Mouse (Mus musculus): ENCODE measurements around the gene Pdgfa.

The Pdgfa gene

DNA sequence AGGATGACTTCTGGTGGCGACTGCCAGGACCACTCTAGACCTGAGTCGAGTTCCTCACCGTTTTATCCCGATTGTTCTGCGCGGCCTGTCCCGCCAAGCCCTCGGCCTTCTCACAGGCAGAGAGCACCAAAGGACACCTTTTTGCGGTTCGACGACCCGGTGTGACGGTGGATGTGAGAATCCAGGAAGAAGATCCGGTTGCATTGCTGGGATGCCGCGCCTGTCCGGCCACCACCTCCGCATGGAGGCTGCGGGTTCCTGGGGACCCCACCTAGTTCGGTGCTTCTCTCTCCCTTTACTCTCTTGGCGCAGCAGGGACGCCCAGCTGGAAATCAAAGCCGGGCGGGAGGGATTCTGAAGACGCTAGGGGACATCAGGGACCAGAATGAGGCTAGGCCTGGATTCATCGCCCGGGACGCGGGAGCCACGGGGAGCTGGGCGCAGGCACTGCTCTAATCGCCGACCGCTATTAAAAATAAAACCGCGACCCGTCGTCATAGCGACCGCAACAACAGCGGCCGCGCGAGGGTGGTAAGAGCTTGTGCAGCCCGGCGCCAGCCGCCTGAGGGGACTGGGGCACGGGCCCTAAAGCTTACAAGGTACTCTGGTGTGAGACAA lies at the start of gene Pdgfa:
Gene Pdgfa, minus strand, starts transcription at position 200 of the 618 bp plus-strand sequence.
- peak; percentile 69 for DNase-seq

DNA sequence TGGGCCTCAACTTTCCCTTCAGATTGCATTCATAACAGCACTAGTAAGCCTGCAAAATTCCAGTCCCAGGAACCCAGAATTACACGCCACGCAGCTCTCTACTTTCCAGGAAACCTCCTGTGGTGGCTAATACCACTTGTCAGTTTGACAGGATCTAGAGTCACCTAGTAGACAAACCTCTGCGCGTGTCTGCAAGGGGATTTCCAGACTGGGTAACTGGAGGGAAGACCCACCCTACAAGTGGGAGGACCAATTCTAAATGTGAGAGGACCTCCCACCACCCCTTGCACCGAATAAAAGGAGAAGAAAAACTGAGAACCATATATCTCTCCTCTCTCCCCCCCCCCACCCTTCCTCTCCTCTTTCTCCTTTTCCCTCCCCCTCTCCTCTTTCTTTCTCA lies 49.5 kb upstream of the Pdgfa start:
- no peak for DNase-seq

DNA sequence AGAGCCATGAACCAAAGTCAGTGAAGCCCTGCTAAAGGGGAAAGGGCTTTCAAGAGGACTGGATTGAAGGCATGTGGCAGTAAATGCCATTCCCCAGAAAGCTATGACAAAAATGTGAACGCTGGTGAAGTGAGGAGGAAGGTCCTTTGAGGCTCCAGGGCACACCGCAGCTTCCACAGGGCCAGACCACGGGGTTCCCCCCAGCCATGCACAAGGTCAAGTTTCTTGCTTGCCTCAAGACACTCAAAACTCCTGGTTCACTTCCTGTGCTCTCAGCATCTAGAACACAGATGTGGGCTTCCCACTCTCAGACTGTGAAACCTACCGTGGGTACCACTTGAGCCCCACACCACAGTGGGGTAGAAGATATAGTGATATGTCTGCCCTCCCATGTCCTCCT lies 46.4 kb upstream of the Pdgfa start:
- no peak for DNase-seq

GRCm38 (mm10) chr5:139042299-139042698 lies 45.1 kb upstream of the Pdgfa start:
- no peak for DNase-seq

DNA sequence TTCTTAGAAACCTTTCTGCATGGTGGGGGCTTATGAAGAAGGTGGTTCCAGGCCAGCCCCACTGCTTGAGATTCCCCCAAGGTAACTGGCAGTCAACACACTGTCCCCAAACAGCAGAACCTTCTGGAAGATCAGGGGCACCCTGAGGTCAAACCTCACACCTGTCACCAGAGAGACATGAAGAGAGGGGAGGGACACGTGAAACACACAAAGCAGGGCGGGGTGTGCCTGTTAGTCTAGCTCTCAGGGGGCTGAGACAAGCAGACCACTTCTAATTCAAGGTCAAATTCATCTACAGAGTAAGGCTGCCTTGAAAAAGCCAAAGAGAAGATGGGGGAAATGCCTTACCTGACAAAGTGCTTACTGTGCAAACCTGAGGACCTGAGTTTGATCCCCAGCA lies 38.0 kb upstream of the Pdgfa start:
- DNase-seq: no peak

GRCm38 (mm10) chr5:139034746-139035145 lies 37.6 kb upstream of the Pdgfa start:
- no peak for DNase-seq

DNA sequence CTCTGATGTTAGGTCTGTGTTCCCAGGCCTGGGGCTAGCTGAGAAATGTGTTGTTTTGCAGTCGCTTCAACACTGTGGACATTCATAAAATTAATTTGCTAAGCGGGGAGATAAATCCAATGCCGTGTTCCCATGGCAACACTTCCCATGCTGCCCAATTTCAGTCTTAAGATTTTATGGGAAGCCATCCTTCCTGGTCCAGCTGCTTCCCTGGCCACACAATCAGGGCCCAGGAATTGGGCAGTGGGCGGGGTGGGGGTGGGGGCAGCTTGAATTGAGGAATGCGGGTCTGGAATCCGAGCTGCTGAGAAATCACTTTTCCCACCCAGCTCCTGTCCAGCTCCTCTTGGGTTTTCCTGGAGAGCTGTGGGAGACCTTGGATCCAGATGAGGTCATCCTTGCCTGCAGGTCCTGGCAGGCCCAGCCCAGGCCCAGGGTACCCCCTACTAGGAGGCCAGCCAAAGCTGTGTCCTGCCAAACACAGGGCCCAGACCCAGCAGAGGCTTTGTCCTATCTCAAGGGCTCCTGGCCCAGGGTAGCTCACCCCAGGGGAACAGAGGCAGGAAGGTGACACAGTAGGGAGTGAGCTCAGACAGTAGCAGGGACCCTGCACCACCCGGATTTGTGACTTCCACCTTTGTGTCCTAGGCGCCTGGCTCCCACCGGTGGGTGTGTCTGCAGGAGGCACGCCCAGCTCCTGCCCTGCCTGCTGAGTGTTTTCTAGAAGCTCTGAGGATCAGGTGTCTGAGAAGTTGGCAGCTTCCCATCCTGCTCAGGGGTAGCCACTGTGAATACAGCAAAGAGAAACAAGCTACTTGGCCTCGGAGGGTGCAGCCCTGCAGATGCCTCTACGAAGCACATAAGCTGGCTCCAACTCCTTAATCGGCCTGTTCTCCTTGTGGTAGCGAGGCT lies 36.5 kb upstream of the Pdgfa start:
- DNase-seq: no peak

DNA sequence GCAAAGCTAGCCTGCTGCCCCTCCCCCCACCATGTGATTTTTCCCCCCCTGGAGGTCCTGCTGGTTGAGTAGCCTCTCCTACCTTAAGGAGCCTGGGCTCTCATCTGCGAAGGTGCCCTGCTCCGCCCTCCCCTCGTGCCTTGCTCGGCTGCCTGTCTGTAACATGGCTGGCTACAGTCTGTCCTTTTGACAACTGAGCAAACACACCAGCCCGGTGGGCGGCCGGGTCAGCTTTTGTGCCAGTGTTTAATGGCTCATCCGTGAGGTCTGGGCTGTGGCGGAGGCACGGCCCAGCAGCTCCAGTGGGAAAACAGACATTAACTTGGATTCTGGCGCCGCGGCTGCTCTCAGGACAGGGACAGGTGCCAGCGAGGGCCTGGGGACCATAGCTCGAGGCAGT lies 30.4 kb upstream of the Pdgfa start:
- DNase-seq: no peak

DNA sequence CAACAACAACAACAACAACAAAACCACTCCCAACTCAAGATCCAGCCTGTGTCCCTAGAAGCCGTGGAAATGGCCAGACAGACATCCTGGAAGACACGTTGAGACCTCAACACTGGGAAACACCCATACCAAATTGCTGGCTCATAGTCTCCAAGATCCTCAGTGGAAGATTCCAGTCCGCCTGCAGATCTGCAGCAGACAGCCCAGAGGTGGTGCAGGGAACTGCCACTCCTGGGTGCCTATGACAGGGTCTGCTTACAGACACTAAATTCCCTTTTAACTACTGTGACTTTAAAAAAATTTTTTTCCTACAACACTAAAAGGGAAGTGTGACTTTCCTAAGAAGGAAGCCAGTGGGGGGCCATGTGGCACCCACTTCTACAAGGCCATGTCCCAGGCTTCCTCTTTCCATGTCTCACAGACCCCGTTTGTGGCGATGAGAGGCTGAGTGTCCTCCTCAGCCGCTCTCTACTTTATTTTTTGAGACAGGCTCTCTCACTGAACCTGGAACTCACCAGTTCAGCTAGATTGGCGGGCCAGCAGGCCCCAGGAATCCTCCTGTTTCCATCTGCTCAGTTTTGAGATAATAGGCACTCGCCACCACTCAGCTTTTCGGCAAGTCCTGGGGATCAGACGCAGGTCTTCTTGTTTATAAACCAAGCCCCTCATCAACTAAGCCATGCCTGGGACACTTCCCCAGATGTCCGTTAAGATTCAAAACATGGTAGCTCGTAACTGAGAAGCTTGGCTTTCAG lies 27.4 kb upstream of the Pdgfa start:
- peak; percentile 81 for DNase-seq

DNA sequence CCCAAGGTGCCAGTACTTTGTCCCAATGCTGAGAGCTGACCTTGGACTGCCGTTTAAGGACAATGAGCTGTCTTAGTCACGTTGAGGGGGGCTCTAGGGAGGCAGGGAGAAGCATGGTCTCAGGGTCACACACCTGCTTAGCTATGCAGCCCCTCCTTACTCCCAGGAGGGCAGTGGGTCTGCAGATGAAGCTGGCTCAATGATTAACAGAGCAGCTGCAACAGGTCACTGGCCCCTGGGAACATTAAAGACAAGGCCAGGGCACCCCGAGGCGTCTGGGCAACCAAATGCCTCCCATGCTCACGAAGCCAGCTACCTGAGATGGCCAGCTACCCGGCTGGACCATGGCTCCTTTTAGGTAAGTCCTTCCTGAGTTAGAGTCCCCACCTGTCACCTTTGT lies 23.4 kb upstream of the Pdgfa start:
- DNase-seq: no peak

GRCm38 (mm10) chr5:139017371-139018124 lies 20.4 kb upstream of the Pdgfa start:
- peak; percentile 82 for DNase-seq

DNA sequence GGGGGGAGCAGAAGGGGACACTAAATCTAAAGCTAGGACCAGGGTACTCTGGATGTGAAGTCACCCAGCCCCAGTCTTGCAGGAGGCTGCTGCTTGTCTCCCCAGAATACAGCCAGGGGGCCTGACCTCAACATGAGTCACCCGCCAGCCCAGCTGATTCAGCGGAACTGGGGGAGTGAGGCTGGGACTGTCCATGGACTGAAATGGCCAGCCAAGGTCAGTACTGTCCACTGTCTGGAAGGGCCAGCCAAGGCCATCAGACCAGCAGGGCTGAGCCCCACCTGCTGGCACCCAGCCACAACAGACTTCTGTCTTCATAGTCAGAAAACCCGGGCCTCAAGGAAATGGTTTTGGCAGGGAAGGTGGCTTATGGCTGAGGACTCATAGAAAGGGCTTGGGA lies 17.9 kb upstream of the Pdgfa start:
- DNase-seq: peak; percentile 81

DNA sequence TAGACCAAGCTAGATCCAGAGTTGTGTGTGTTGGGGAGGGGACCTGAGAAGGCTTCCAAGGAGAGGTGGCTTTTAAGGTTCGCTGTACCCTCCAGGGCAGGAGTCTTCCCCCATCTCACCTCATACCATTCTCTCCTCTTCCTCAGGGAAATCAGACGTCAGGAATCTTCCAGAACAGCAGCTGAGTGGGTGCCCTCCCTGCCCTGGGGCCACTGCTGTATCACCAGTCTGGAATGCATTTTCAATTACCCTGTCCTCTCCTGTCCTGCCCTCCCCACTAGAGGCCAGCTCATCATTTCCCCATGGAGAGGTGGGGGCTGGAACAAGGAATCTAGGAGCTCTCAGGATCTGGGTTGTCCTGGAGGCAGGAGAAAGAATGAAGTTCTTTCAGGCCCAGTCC lies 13.5 kb upstream of the Pdgfa start:
- no peak for DNase-seq

DNA sequence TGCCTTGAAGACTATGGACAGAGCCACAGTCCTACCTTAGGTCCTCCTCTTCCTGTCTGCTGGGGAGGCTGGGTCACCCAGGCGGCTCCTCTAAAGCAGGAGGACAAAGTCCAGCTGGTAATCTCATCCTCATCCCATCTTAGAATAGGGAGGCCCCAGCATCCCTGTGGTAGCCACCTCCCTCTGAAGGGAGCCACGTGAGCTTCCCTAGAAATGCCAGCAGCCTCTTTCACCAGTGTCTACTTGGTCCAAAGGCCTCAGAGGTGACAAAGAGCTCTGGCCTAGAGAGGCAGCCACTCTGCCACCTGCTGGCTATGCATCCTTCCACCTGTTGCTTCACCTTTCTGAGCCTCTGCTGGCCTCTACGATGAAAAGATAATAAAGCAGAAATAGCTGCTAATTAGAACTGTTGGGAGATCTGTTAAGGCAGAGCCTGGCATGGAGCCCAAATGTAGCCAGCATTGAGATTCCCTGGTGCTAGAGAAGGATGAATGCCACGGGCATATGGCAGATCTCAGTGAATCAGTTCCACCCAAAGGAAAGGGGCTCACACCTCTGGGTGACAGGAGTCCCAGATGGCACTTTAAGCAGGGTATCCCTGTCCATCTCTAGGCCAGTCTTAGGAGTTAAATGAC lies 10.1 kb upstream of the Pdgfa start:
- DNase-seq: no peak

- no peak for DNase-seq
These were observed 7.4 kb upstream of the Pdgfa start for GRCm38 (mm10) chr5:139004588-139004987.

GRCm38 (mm10) chr5:138999716-139000115 lies 2.5 kb upstream of the Pdgfa start:
- no peak for DNase-seq

DNA sequence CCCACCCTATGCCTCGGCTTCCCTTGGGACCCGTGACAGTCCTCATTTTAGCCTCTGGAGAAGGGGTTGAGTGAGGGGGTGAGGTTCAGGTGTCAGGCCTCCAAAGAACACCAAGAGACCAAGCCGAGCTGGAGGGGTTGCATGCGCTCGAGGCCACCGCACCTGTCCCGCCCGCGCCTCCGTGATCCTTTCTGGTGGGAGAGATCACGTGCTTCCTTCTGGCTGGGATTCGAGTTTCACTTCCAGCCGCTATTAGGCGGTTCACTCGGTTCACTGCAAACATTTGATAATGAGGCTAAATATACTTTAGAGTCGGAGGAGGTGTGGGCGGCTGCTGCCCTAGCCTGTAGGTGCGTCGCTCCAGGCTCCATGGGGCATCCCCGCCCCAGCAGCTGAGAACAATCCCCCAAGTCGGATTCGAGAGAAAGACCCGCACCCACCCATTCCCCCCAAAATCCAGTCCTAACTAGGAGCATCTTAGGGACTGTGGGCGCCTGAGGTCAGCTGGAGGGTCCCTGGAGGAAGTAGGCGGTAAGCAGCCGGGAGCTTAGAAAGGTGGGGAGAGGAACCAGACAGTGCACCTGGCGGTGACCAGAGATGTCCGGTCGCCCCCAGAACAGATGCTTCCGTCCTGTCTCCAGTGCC lies 888 bp upstream of the Pdgfa start:
- DNase-seq: peak; percentile 69

- DNase-seq: no peak
These were observed 672 bp downstream of the Pdgfa start for GRCm38 (mm10) chr5:138996322-138997073.

DNA sequence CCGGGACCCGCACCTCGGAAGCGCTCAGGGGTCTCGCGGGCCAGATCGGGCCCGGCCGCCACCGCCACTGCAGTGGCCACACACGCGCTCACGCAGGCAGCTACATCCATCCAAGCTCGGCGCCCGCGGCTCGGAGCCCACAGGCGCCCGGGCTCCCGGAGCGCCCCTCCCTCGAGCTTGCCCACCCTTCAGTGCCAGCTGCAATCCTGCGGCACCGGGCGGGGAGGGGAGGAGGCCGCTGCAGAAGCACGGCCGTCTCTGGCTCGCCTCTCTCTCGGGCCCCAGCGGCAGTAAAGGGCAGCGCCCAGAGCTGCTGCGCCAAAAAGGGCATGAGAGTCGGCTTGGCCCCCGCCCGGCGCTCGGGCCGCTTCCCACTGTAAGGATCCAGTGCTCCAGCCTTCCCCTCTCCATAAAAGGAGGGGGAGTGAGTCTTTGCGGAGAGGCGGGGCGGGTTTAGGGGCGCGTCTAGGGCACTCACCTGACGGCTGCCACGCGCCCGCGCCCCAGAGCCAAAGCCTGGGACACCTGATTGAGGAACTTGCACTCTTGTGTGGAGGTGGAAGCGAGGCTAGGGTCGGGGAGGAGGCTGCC lies 1.4 kb downstream of the Pdgfa start:
- peak; percentile 81 for DNase-seq
